Mouse (Mus musculus): ENCODE results near the gene Cav1. TPM values are rescaled to one million over a fixed set of nuclear protein-coding genes. Genes with fewer than 3 reads are reported as not detected.

Cav1 gene
- polyA plus RNA-seq, 1 experiment, result 22.4 TPM

DNA sequence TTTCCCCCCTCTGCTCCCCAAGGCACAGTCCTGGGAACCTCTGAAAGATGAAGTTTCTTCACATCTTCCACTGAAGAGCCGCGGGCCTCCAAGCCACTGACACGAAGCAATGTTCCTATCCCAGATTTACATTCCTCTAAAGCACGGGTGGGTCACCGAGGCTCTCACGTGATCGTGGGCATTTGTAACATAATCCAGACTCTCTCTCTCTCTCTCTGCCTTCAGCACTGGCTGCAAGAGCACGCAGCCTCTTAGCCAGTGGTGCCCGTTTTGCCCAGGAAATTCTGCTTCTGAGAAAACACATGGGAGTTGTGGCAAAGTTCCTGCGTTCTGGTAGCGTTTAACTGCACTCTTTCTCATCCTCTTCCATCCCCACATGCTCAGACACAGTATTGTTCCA, 21.1 kb downstream of the Cav1 start:
- Histone ChIP-seq H3K27ac (ENCODE audit: insufficient read depth, low read length) (no peak overlapping the region), H3K4me1 (ENCODE audit: control insufficient read depth, insufficient read depth, low read length) (no peaks in the 10 kb centered on the region), H3K9ac (ENCODE audit: low read depth, poor library complexity, severe bottlenecking) (no peak overlapping the region), H3K9me3 (replicated peaks; ENCODE audit: control insufficient read depth, insufficient read depth, low read length, poor library complexity, severe bottlenecking) (no peaks in the 10 kb centered on the region), H3K27me3 (ENCODE audit: control insufficient read depth, insufficient read depth, low read length, poor library complexity, severe bottlenecking) (no peaks in the 10 kb centered on the region), H3K4me3 (ENCODE audit: low read depth, low read length) (no peak overlapping the region), H3K36me3 (ENCODE audit: control insufficient read depth, insufficient read depth, low read length, poor library complexity, severe bottlenecking) (no peaks in the 10 kb centered on the region)
- TF ChIP-seq EP300 (IDR thresholded peaks at IDR 0.05; ENCODE audit: insufficient read depth, low read depth, low read length) (no peak), POLR2A (IDR thresholded peaks at IDR 0.05; ENCODE audit: insufficient read depth, low read length) (no peak), CTCF (IDR thresholded peaks at IDR 0.05; ENCODE audit: low read depth, low read length) (no peak)

GRCm38 (mm10) chr6:17329801-17330200, 23.7 kb downstream of the Cav1 start:
- Histone ChIP-seq H3K27ac (ENCODE audit: insufficient read depth, low read length) (no peak overlapping the region), H3K9me3 (replicated peaks; ENCODE audit: control insufficient read depth, insufficient read depth, low read length, poor library complexity, severe bottlenecking) (no peaks in the 10 kb centered on the region), H3K4me1 (ENCODE audit: control insufficient read depth, insufficient read depth, low read length) (no peaks in the 10 kb centered on the region), H3K27me3 (ENCODE audit: control insufficient read depth, insufficient read depth, low read length, poor library complexity, severe bottlenecking) (no peaks in the 10 kb centered on the region), H3K4me3 (ENCODE audit: low read depth, low read length) (no peak overlapping the region), H3K36me3 (ENCODE audit: control insufficient read depth, insufficient read depth, low read length, poor library complexity, severe bottlenecking) (no peaks in the 10 kb centered on the region), H3K9ac (ENCODE audit: low read depth, poor library complexity, severe bottlenecking) (no peak overlapping the region)
- TF ChIP-seq POLR2A (IDR thresholded peaks at IDR 0.05; ENCODE audit: insufficient read depth, low read length) (no peak), CTCF (IDR thresholded peaks at IDR 0.05; ENCODE audit: low read depth, low read length) (no peak), EP300 (IDR thresholded peaks at IDR 0.05; ENCODE audit: insufficient read depth, low read depth, low read length) (no peak)

DNA sequence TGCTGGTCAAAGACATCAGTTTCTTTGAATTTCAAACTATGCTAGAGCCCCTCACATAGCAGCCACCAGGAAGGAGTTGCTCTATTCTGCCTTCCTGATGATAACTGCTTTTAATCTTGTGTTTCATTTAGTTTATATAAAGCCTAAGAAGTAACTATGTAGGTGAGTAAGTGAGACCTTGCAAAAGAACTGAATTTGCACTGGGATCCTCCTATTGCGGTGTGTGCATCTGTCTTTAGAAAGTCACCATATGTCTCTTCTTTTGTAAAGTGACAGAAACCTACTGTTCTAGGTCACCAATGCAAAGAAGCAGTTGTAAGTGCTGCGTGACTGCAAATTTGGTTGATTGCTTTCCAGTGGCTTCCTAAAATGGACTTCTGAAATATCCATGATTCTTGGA, 31.6 kb downstream of the Cav1 start:
- Histone ChIP-seq H3K36me3 (ENCODE audit: control insufficient read depth, insufficient read depth, low read length, poor library complexity, severe bottlenecking) (no peaks in the 10 kb centered on the region), H3K27me3 (ENCODE audit: control insufficient read depth, insufficient read depth, low read length, poor library complexity, severe bottlenecking) (peaks cover 2% of the 10 kb centered on the region; the same call in 1 of the 2 replicates)
- TF ChIP-seq EP300 (IDR thresholded peaks at IDR 0.05; ENCODE audit: insufficient read depth, low read depth, low read length) (no peak), POLR2A (IDR thresholded peaks at IDR 0.05; ENCODE audit: insufficient read depth, low read length) (no peak), CTCF (IDR thresholded peaks at IDR 0.05; ENCODE audit: low read depth, low read length) (no peak)

DNA sequence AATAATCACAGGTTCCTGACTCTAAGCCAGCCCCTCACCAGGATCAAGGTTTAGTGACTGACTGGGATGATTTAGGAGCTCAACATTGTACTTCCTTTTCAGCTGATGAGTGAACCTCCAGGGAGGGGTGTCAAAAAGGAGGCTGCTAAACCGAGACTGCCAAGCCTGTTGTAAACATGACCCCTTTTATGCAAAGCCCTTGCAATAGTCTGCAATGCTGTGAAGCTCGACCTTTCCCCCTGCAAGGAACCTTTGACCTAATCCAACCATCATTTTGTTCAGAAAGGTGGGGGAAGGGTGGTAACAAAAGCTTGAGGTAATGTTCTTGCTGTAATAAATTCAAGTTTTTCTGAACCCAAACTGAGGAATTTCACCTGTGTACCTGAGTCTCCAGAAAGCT, 34.3 kb downstream of the Cav1 start:
- Histone ChIP-seq H3K9me3 (replicated peaks; ENCODE audit: control insufficient read depth, insufficient read depth, low read length, poor library complexity, severe bottlenecking) (no peaks in the 10 kb centered on the region), H3K9ac (ENCODE audit: low read depth, poor library complexity, severe bottlenecking) (no peak overlapping the region), H3K4me1 (ENCODE audit: control insufficient read depth, insufficient read depth, low read length) (no peaks in the 10 kb centered on the region), H3K4me3 (ENCODE audit: low read depth, low read length) (no peak overlapping the region), H3K27me3 (ENCODE audit: control insufficient read depth, insufficient read depth, low read length, poor library complexity, severe bottlenecking) (peaks cover 2% of the 10 kb centered on the region; the same call in 1 of the 2 replicates), H3K36me3 (ENCODE audit: control insufficient read depth, insufficient read depth, low read length, poor library complexity, severe bottlenecking) (no peaks in the 10 kb centered on the region), H3K27ac (ENCODE audit: insufficient read depth, low read length) (no peak overlapping the region)
- TF ChIP-seq CTCF (IDR thresholded peaks at IDR 0.05; ENCODE audit: low read depth, low read length) (no peak), EP300 (IDR thresholded peaks at IDR 0.05; ENCODE audit: insufficient read depth, low read depth, low read length) (no peak), POLR2A (IDR thresholded peaks at IDR 0.05; ENCODE audit: insufficient read depth, low read length) (no peak)

More for the DNA sequence above, 31.6 kb downstream of the Cav1 start:
- Histone ChIP-seq H3K4me3 (ENCODE audit: low read depth, low read length) (no peak overlapping the region), H3K9ac (ENCODE audit: low read depth, poor library complexity, severe bottlenecking) (no peak overlapping the region), H3K4me1 (ENCODE audit: control insufficient read depth, insufficient read depth, low read length) (no peaks in the 10 kb centered on the region), H3K9me3 (replicated peaks; ENCODE audit: control insufficient read depth, insufficient read depth, low read length, poor library complexity, severe bottlenecking) (no peaks in the 10 kb centered on the region), H3K27ac (ENCODE audit: insufficient read depth, low read length) (no peak overlapping the region)

- no peaks in the 10 kb centered on the region for H3K9me3 ChIP-seq (replicated peaks; ENCODE audit: control insufficient read depth, insufficient read depth, low read length, poor library complexity, severe bottlenecking)
- no peaks in the 10 kb centered on the region for H3K36me3 ChIP-seq (ENCODE audit: control insufficient read depth, insufficient read depth, low read length, poor library complexity, severe bottlenecking)
- H3K27ac ChIP-seq (ENCODE audit: insufficient read depth, low read length), result no peak overlapping the region
- H3K9ac ChIP-seq (ENCODE audit: low read depth, poor library complexity, severe bottlenecking), result no peak overlapping the region
- TF ChIP-seq EP300 (IDR thresholded peaks at IDR 0.05; ENCODE audit: insufficient read depth, low read depth, low read length) (no peak), POLR2A (IDR thresholded peaks at IDR 0.05; ENCODE audit: insufficient read depth, low read length) (no peak), CTCF (IDR thresholded peaks at IDR 0.05; ENCODE audit: low read depth, low read length) (no peak)
- H3K4me3 ChIP-seq (ENCODE audit: low read depth, low read length), result no peak overlapping the region
- no peaks in the 10 kb centered on the region for H3K4me1 ChIP-seq (ENCODE audit: control insufficient read depth, insufficient read depth, low read length)
- H3K27me3 ChIP-seq (ENCODE audit: control insufficient read depth, insufficient read depth, low read length, poor library complexity, severe bottlenecking), result no peaks in the 10 kb centered on the region
Observed at GRCm38 (mm10) chr6:17348011-17348410, 41.9 kb downstream of the Cav1 start.

DNA sequence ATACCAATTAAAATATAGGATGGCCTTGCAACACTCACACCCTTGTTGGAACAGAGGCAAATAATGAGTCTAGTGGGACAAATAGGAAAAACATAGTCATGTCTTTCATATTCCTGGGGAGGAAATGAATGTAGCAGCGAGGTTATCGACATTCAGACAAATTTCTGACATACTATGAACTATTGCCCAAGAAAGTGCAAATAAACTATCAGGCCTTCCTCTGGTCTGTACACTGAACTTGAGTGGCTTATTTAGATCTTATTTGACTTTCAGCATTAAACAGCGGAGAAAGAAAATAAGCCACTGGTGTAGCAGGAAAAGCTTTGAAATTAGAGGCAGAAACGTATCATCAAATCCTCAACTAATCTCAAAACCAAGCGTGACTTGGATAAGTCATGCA, 44.7 kb downstream of the Cav1 start:
- no peak for TF ChIP-seq CTCF (IDR thresholded peaks at IDR 0.05; ENCODE audit: low read depth, low read length)
- TF ChIP-seq POLR2A (IDR thresholded peaks at IDR 0.05; ENCODE audit: insufficient read depth, low read length), result no peak
- no peak for TF ChIP-seq EP300 (IDR thresholded peaks at IDR 0.05; ENCODE audit: insufficient read depth, low read depth, low read length)
- H3K36me3 ChIP-seq (ENCODE audit: control insufficient read depth, insufficient read depth, low read length, poor library complexity, severe bottlenecking), result no peaks in the 10 kb centered on the region
- H3K27me3 ChIP-seq (ENCODE audit: control insufficient read depth, insufficient read depth, low read length, poor library complexity, severe bottlenecking), result no peaks in the 10 kb centered on the region
- H3K9me3 ChIP-seq (replicated peaks; ENCODE audit: control insufficient read depth, insufficient read depth, low read length, poor library complexity, severe bottlenecking), result no peaks in the 10 kb centered on the region
- H3K27ac ChIP-seq (ENCODE audit: insufficient read depth, low read length), result no peak overlapping the region
- H3K9ac ChIP-seq (ENCODE audit: low read depth, poor library complexity, severe bottlenecking), result no peak overlapping the region
- H3K4me3 ChIP-seq (ENCODE audit: low read depth, low read length), result no peak overlapping the region
- H3K4me1 ChIP-seq (ENCODE audit: control insufficient read depth, insufficient read depth, low read length), result no peaks in the 10 kb centered on the region
